Comparison of ENCODE assay signal across 23 mouse cellular contexts in genomic region chr4:139057291-139057690, GRCm38 (mm10). TPM values are rescaled to one million over a fixed set of nuclear protein-coding genes. Genes with fewer than 3 reads are reported as not detected.
DNase-seq lines count a peak whose midpoint lies in the region; ATAC-seq and TF ChIP-seq lines count a peak whose summit lies in the region.
"Had no signal": no experiment of that assay in that cellular context is flagged by ENCODE, and none has a peak within 500 bp of the region (broad histone marks: within the 10 kb centered on the region; RNA-seq: fewer than 3 reads in every experiment).

No protein-coding gene starts in this region.

- peaks cover 15% of the 10 kb centered on the region; the same call in 1 of the 2 replicates for H3K4me1 ChIP-seq in hindbrain, postnatal 0 days (ENCODE audit: insufficient read depth, low read length)
- H3K4me1 ChIP-seq in hindbrain, embryonic 10.5 days (replicated peaks), result peaks cover 17% of the 10 kb centered on the region
- no peaks in the 10 kb centered on the region for H3K4me1 ChIP-seq in midbrain, embryonic 11.5 days (ENCODE audit: control insufficient read depth, insufficient read depth, low read length)
- H3K4me1 ChIP-seq in midbrain, embryonic 13.5 days (replicated peaks), result peaks cover 8% of the 10 kb centered on the region
- H3K4me1 ChIP-seq: embryonic facial prominence, embryonic 12.5 days had no signal

- H3K27ac ChIP-seq in hindbrain, postnatal 0 days, result no peak overlapping the region
- no peak overlapping the region for H3K27ac ChIP-seq in hindbrain, embryonic 10.5 days
- H3K27ac ChIP-seq in midbrain, embryonic 11.5 days (ENCODE audit: low read depth, low read length), result no peak overlapping the region
- no peak overlapping the region for H3K27ac ChIP-seq in midbrain, embryonic 13.5 days
- H3K27ac ChIP-seq: embryonic facial prominence, embryonic 10.5 days; embryonic facial prominence, embryonic 12.5 days; forebrain, embryonic 13.5 days; forebrain, embryonic 15.5 days had no signal

- TF ChIP-seq CTCF in hindbrain, postnatal 0 days (IDR thresholded peaks at IDR 0.05; ENCODE audit: low read depth), result no peak

- no peaks in the 10 kb centered on the region for H3K36me3 ChIP-seq in hindbrain, postnatal 0 days (ENCODE audit: insufficient read depth, low read length)
- H3K36me3 ChIP-seq in hindbrain, embryonic 10.5 days, result no peaks in the 10 kb centered on the region
- no peaks in the 10 kb centered on the region for H3K36me3 ChIP-seq in midbrain, embryonic 11.5 days (ENCODE audit: control insufficient read depth, insufficient read depth, low read length)
- no peaks in the 10 kb centered on the region for H3K36me3 ChIP-seq in midbrain, embryonic 13.5 days
- H3K36me3 ChIP-seq: embryonic facial prominence, embryonic 10.5 days; embryonic facial prominence, embryonic 12.5 days; forebrain, embryonic 15.5 days had no signal

- H3K4me3 ChIP-seq in hindbrain, postnatal 0 days (ENCODE audit: low read length), result no peak overlapping the region
- H3K4me3 ChIP-seq in hindbrain, embryonic 10.5 days, result no peak overlapping the region
- H3K4me3 ChIP-seq in midbrain, embryonic 11.5 days (ENCODE audit: low read depth, low read length), result no peak overlapping the region
- no peak overlapping the region for H3K4me3 ChIP-seq in midbrain, embryonic 13.5 days (replicated peaks)
- H3K4me3 ChIP-seq: embryonic facial prominence, embryonic 10.5 days; embryonic facial prominence, embryonic 12.5 days; forebrain, embryonic 13.5 days; forebrain, embryonic 15.5 days had no signal

- WGBS in hindbrain, postnatal 0 days, result 64% methylated on average over 5 of the region's 5 CpGs
- WGBS in hindbrain, embryonic 10.5 days, result 81% methylated on average over 5 of the region's 5 CpGs
- 85% methylated on average over 5 of the region's 5 CpGs for WGBS in midbrain, embryonic 11.5 days
- WGBS in midbrain, embryonic 13.5 days, result 69% methylated on average over 5 of the region's 5 CpGs

- H3K4me2 ChIP-seq in hindbrain, postnatal 0 days (ENCODE audit: low read depth, low read length), result no peak overlapping the region
- no peak overlapping the region for H3K4me2 ChIP-seq in midbrain, embryonic 11.5 days
- H3K4me2 ChIP-seq in midbrain, embryonic 13.5 days (replicated peaks), result no peak overlapping the region
- H3K4me2 ChIP-seq: embryonic facial prominence, embryonic 12.5 days; forebrain, embryonic 13.5 days; forebrain, embryonic 15.5 days had no signal

- H3K27me3 ChIP-seq in hindbrain, postnatal 0 days (ENCODE audit: insufficient read depth, low read length), result 0 out of 2 replicates have a peak, but pooled peaks cover 3% of the 10 kb centered on the region
- no peaks in the 10 kb centered on the region for H3K27me3 ChIP-seq in hindbrain, embryonic 10.5 days (ENCODE audit: insufficient read depth, poor library complexity, severe bottlenecking)
- H3K27me3 ChIP-seq in midbrain, embryonic 11.5 days (ENCODE audit: control insufficient read depth, insufficient read depth, low read length), result no peaks in the 10 kb centered on the region
- H3K27me3 ChIP-seq in midbrain, embryonic 13.5 days, result peaks cover 19% of the 10 kb centered on the region; the same call in 1 of the 2 replicates

- H3K9me3 ChIP-seq in hindbrain, postnatal 0 days (ENCODE audit: low read length), result no peaks in the 10 kb centered on the region
- H3K9me3 ChIP-seq in hindbrain, embryonic 10.5 days, result no peaks in the 10 kb centered on the region
- no peaks in the 10 kb centered on the region for H3K9me3 ChIP-seq in midbrain, embryonic 11.5 days (ENCODE audit: control insufficient read depth, low read length)
- no peaks in the 10 kb centered on the region for H3K9me3 ChIP-seq in midbrain, embryonic 13.5 days
- H3K9me3 ChIP-seq: embryonic facial prominence, embryonic 10.5 days; embryonic facial prominence, embryonic 12.5 days; forebrain, embryonic 13.5 days; forebrain, embryonic 15.5 days; G1E had no signal

- H3K9ac ChIP-seq in hindbrain, postnatal 0 days (replicated peaks; ENCODE audit: low read length), result no peak overlapping the region
- no peak overlapping the region for H3K9ac ChIP-seq in midbrain, embryonic 11.5 days (ENCODE audit: low read length)
- H3K9ac ChIP-seq in midbrain, embryonic 13.5 days (replicated peaks), result no peak overlapping the region
- H3K9ac ChIP-seq: embryonic facial prominence, embryonic 12.5 days; forebrain, embryonic 13.5 days; forebrain, embryonic 15.5 days; forebrain, postnatal 0 days had no signal

- no peak for ATAC-seq in hindbrain, postnatal 0 days
- ATAC-seq in midbrain, embryonic 11.5 days (ENCODE audit: low FRiP score), result no peak
- no peak for ATAC-seq in midbrain, embryonic 13.5 days
- ATAC-seq: activated CD4-positive, CD25-positive, alpha-beta regulatory T cell, adult 4 months; CD4-positive, CD25-positive, alpha-beta regulatory T cell, adult 4 months; forebrain, embryonic 13.5 days; forebrain, embryonic 15.5 days; forebrain, postnatal 0 days; Patski had no signal

- peak; percentile 71 to 85 for DNase-seq in cerebellum, postnatal 10 days
- DNase-seq in cerebellum, adult 11 months, result no peak
- DNase-seq in hindbrain, postnatal 0 days (ENCODE audit: low spot score), result peak; percentile 43
- no peak for DNase-seq in hindbrain, embryonic 10.5 days (ENCODE audit: low spot score)
- peak; percentile 21 for DNase-seq in midbrain, embryonic 11.5 days (ENCODE audit: low spot score, missing footprints)
- DNase-seq: adrenal gland, adult 8-10 months; adrenal gland, postnatal 14 days; adrenal gland, postnatal 36 days; B cell, adult 2 months; cerebellum, adult 2 months; cerebellum, adult 9-10 months; forebrain, postnatal 0 days had no signal

RNA-seq across cellular contexts. Expression of gene Htr6, which starts 18.1 kb away (rescaled TPM):
- 2.0 and 4.3 TPM in 2 replicates for total RNA-seq in hindbrain, postnatal 0 days (2014; rRNA removed)
- polyA plus RNA-seq in hindbrain, postnatal 0 days (2015; fragmentation: Nextera tagmentation; extraction: Ambion mirVana), result 0.74 and 0.96 TPM in 2 replicates
- 0.08 TPM in 1 of 2 replicates, not detected in the other for polyA plus RNA-seq in hindbrain, embryonic 10.5 days (2016; fragmentation: Nextera tagmentation; extraction: Ambion mirVana)
- polyA plus RNA-seq in midbrain, embryonic 11.5 days (2014; fragmentation: Nextera tagmentation; extraction: Ambion mirVana), result not detected in 2 replicates
- polyA plus RNA-seq in midbrain, embryonic 13.5 days (2015; fragmentation: Nextera tagmentation; extraction: Ambion mirVana), result 0.11 and 0.14 TPM in 2 replicates
- total RNA-seq: adrenal gland, postnatal 14 days; CH12.LX; G1E had no signal
- polyA plus RNA-seq: activated CD4-positive, CD25-positive, alpha-beta regulatory T cell, adult 4 months; CD4-positive, CD25-positive, alpha-beta regulatory T cell, adult 4 months; embryonic facial prominence, embryonic 14.5 days; G1E had no signal

RNA-seq across cellular contexts. Expression of gene Nbl1, which starts 35.5 kb away (rescaled TPM):
- 69.4 and 85.3 TPM in 2 replicates for total RNA-seq in hindbrain, postnatal 0 days (2014; rRNA removed)
- 60.6 and 64.4 TPM in 2 replicates for polyA plus RNA-seq in hindbrain, postnatal 0 days (2015; fragmentation: Nextera tagmentation; extraction: Ambion mirVana)
- 12.3 and 17.2 TPM in 2 replicates for polyA plus RNA-seq in hindbrain, embryonic 10.5 days (2016; fragmentation: Nextera tagmentation; extraction: Ambion mirVana)
- 12.7 and 13.6 TPM in 2 replicates for polyA plus RNA-seq in midbrain, embryonic 11.5 days (2014; fragmentation: Nextera tagmentation; extraction: Ambion mirVana)
- 22.1 and 32.0 TPM in 2 replicates for polyA plus RNA-seq in midbrain, embryonic 13.5 days (2015; fragmentation: Nextera tagmentation; extraction: Ambion mirVana)

Comparison
In these comparisons a context has a peak if more than half of its experiments do, and no peak if none do; other contexts are left out.
1. DNase-seq: peak in cerebellum, postnatal 10 days (2 of 2), hindbrain, postnatal 0 days (single experiment) and midbrain, embryonic 11.5 days (single experiment); none in cerebellum, adult 11 months (single experiment) and hindbrain, embryonic 10.5 days (single experiment).